Mouse (Mus musculus) frontal cortex, adult 2 months (tissue): ENCODE data around the gene Kcnj16. TPM values are rescaled to one million over a fixed set of nuclear protein-coding genes. Genes with fewer than 3 reads are reported as not detected.

Experiments
- DNase-seq, 2 experiments: peaks; one replicate each; pipeline ENCODE4 v3.0.0; 2022; ENCODE audit warnings: low spot score in 1 of 2; ENCODE audit errors: extremely low spot score in 1 of 2
- polyA plus RNA-seq: library from polyadenylated mRNA; depleted of rRNA; stranded (reverse); fragments of >200 nt; gene quantifications from 2 replicates; pipeline ENCODE4 v1.2.3, GENCODE M21; 2012; rRNA removed

The Kcnj16 gene
- polyA plus RNA-seq, result 21.7 and 22.0 TPM in 2 replicates

DNA sequence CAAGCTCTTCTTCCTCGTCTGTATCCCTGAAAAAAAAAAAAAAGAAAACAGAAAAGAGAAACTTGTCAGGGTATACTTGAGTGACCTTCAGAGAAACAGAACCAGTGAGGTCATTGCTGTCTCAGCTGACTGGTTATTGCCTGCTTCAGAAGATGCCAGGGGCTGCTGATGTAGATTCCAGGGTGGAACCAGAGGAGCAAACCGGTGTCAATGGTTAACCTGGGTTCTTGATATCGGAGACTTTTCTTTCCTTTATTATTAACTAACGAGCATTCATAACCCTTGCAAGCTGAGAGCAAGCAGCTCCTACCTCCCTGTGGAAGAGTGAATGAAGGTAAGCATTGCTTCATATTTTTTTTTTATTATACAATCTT, at the start of gene Kcnj16:
Gene Kcnj16, plus strand, starts transcription at position 272 of the 374 bp plus-strand sequence.
- no peak for DNase-seq

- DNase-seq, result no peak
Observed at GRCm38 (mm10) chr11:110918808-110919465, 48.9 kb upstream of the Kcnj16 start.

DNA sequence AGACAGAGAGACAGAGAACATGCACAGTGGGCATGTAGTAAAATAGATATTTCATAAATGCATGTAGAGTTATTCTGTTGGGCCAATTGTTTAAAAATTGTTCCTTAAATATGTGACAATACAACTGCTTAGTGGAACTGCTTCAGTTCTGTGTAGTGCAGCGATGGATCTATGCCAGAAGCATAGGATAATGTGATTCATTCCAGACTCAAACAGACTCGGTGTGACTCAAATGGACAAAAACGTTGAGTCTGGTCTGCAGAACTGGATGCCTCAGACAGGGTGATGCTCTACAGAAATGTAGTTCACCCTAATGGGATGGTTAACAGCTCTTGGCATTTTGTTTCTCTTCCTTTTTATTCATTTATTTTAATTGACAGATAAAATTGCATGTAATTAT, 32.1 kb upstream of the Kcnj16 start:
- peak; percentile 7 to 62 for DNase-seq

DNA sequence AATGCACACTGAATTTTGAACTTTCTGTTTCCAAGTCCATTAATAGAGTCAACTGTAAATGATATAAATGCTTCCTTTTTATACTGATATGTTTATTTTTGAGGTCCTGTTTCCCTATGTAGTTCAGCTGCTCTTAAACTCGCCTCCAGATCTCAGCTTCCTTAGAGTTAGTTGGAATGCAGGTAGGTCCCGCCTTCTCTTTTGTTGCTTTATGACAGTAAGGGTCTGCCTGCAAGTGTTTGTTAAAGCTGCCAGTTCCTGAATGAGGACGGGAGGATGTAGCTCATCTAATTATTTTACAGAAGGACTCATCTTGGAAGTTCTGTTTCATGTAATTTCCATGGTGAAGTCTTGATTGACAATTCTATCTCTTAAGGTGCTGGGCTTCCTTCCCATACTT, 25.6 kb upstream of the Kcnj16 start:
- DNase-seq, result no peak

GRCm38 (mm10) chr11:110942695-110943135, 25.1 kb upstream of the Kcnj16 start:
- no peak for DNase-seq

DNA sequence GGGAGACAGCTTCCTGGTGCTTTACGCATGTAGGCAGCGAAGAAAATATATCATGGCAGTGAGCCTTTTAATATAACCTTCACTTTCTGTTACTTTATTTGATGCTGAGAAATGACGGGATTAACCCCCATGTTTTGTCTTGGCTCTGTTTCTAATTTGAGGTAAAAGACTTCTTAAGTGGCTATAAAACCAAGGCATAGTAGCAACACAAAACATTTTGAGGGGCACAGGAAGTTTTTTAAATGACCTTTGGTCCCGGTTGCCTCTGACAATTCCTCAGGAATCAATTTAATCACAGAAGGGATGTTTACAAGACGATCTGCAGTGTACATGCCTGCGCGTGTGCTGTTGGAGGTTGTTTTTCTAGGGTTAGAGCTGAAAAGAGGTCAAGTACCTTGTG, 11.2 kb upstream of the Kcnj16 start:
- DNase-seq, result no peak

GRCm38 (mm10) chr11:110961592-110962021, 6.2 kb upstream of the Kcnj16 start:
- DNase-seq, result no peak

DNA sequence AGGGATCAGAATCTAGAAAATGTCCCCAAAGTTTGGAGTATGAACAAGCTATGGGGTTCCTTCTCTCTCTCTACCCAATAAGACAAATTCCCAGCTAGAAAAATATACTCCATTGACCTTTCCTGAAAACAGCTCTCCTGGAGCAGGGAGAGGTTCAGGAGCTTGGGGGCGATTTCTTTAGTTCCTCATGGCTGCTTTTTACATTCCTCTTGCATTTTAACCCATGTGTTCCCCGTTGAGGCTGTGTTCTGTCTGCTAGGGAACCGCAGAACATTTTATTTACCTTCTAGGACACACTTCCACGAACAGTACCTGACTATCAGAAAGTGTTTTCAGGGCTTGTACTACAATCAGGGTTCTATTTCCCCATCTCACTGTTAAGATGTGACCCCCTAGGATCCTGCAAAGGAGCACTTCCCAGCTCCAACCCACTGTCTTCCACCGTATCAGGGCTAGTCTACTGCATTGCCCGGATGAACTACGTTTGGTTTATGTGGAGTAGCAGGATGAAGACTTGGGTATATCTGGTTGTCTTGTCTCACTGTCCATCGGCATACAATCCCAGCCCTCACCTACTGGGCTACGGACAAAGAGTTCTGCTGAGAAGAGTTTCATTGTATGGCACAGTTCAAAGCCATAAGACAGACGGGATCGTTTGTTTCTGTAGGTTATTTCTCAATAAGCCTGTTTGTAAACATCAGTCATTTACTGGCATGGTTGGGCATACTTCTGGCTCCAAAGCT, 643 bp upstream of the Kcnj16 start:
- no peak for DNase-seq

DNA sequence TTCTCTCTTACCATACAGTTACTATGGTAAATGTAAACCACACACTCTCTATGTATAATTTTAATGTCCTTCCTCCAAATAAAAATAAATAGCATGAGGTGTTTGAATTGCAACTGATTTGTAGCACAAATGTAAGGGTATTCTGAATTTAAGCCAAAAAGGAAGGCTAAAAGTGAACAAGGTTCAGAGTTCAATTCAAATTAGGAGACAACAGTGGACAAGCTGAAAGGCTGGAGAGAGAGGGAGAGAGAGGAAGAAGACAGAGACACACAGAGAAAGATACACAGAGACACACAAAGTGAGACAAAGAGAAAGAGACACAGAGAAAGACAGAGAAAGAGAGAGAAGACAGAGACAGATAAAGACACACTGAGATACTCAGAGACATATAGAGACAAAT, 1.1 kb downstream of the Kcnj16 start:
- no peak for DNase-seq

GRCm38 (mm10) chr11:110985508-110985907, 17.7 kb downstream of the Kcnj16 start:
- DNase-seq, result no peak

DNA sequence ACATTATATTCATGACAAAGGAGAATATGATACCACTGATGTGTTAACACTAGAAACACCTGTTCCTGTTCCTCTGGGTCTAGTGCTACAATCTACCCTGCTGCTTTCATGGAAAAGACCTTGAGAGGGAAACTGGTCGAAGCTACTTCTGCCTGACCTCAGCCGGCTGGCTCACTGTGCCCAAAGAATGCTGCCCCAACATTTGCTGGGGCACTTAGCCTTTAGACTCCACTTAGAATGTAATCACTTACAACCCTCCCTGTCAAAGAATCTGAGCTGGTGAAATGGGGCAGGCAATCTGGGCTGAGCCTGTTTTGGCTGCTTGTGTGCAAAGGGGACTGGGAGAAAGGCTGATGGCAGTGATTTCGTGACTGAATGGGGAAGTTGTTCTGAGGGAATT, 18.1 kb downstream of the Kcnj16 start:
- peak in 1 of 2 experiments; percentile 2 for DNase-seq

DNA sequence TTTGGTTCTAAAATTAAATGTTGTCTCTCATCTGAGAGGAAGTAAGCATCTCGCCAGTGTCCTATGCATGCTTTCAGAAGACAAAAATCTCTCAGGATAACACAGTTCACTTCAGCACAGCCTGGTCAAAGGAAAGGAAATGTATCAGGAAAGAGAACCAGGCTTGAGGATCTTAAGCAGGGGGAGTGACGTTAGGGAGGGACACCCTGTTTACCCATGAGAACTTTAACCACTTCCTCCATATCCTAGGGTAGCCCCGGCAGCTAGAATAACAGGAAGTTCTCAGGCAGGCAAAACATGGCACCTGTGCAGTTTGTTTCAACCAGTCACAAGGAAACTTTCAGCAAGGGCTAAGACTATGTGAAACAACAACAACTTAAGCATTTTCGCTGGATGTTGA, 25.8 kb downstream of the Kcnj16 start:
- DNase-seq, result peak in 1 of 2 experiments; percentile 1

- DNase-seq, result peak in 1 of 2 experiments; percentile 33
Observed at GRCm38 (mm10) chr11:110997211-110997610, 29.4 kb downstream of the Kcnj16 start.

- DNase-seq, result no peak
Observed at GRCm38 (mm10) chr11:111005103-111005502, 37.3 kb downstream of the Kcnj16 start.

DNA sequence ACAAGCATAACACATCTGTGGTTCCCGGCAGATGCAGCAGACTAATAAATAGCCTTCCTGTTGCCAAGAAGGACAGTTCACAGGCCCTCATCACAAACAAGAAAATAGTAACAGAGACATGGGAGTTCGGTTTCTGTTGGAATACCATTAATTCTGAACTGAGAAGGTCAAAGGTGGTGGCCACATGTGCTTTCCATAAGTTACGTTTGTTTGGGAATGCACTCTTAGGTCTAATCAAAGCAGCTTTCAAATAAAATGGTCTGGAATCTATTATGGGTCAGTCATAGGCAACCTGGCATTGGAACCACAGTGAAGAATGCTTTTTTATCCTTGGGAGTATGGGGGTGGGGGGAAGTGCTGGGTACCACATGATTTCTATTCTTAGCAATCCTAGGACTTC, 41.6 kb downstream of the Kcnj16 start:
- no peak for DNase-seq

DNA sequence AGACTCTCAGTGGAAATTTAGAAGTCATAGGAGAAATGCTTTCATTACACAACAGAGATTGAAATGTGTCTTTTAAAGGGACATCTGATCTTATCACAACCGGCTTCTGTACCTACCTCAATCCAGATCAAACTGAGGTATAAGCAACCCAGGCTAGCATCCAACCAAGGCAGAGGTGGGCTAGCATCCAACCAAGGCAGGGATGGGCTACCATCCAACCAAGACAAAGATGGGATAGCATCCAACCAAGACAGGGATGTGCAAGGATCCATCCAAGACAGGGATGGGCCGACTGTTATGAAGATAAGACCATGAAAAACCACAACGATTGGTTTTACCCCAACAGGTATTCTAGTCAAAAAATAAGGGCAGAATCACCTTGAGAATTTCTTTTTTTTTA, 48.4 kb downstream of the Kcnj16 start:
- DNase-seq, result no peak

- no peak for DNase-seq
Observed at GRCm38 (mm10) chr11:111020211-111020610, 52.4 kb downstream of the Kcnj16 start.

DNA sequence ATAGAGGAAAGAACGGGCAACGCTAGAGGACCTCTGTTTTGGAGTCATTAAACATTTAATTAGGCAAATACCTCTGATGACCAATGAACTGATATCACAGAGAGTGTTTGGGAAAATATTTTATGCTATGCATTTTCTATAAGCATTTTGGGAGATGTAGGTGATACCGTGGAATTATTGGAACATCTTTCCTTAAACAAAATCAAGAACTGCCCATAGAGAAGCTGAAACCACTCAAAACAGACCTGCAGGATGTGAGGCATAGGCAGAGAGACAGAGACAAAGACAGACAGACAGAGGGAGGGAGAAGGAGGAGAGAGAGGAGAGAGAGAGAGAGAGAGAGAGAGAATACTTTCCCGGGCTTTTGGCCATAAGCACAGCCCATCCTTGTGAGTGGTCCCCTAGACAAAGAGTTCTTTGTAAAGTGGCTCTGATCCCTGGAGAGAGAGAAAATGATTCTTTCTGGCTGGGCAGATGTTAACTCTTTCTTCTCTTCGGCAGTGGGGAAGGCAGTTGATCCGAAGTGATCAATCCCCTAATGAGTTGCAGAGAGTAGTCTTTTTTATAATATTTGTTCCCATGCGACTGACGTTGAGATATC, 54.9 kb downstream of the Kcnj16 start:
- DNase-seq, result no peak

DNA sequence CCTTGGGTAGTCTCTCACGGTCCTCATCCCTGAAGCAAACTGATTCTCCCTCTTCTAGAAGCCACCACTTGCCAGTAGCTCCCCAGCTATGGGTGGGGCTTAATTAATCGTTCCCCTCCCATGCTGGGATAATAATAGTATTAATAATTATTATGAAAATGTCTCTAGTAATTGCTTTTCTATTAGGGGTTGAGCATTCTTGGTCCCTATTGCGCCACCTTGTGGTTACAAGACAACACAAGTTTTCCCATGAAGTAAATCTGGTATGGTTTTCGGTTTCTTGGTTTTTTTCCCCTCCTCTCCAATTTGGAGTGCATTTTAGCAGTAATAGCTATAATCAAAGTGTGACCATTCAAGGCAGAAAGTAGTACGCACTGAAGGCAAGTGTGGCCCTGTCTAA, 74.3 kb downstream of the Kcnj16 start:
- DNase-seq, result peak in 1 of 2 experiments; percentile 57

- DNase-seq, result no peak
Observed at GRCm38 (mm10) chr11:111043298-111043697, 75.5 kb downstream of the Kcnj16 start.

DNA sequence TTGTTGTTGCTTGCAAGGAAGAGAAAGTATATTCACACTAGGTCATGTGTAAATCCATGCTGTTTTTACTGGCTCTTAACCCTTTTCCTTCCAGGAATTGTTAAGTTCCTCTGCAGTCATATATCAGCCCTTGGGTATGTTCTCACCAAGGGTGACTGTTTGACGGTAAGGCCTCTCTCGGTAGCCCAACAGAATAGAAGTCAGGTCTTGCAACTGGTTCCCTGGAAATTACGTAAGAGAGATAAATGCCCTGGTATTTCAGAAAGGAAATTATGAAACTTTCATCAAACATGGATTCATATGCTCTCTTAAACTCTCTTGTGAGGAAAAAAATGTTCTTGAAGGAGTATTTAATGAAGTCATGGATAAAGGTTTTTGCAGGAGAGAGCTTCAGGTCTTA, 86.4 kb downstream of the Kcnj16 start:
- DNase-seq, result no peak
